Mouse (Mus musculus) liver, embryonic 13.5 days (tissue): ENCODE data around the gene Ptpn12. TPM values are rescaled to one million over a fixed set of nuclear protein-coding genes. Genes with fewer than 3 reads are reported as not detected.

Source experiments
- ATAC-seq: fragments of 200-750 bp; cut with Nextera tagmentation; 2 replicates; pipeline ENCODE4 v1.8.0; 2017; ENCODE audit warnings: low read depth, mild to moderate bottlenecking, moderate number of reproducible peaks, moderate library complexity
- DNase-seq: peaks from one replicate; pipeline ENCODE4 v3.0.0; 2022
- H3K27ac ChIP-seq: fragments of 300-500 bp; sonication (generic); 2 replicates; pipeline ENCODE4 v1.5.1; 2015; ENCODE audit warnings: moderate library complexity, mild to moderate bottlenecking, inconsistent platforms
- H3K27me3 ChIP-seq: fragments of 300-500 bp; sonication (generic); 2 replicates; pipeline ENCODE4 v1.6.1; 2015; ENCODE audit warnings: mild to moderate bottlenecking, inconsistent platforms
- H3K36me3 ChIP-seq: fragments of 300-500 bp; sonication (generic); 2 replicates; pipeline ENCODE4 v1.6.1; 2015; ENCODE audit warnings: mild to moderate bottlenecking, inconsistent platforms
- H3K4me1 ChIP-seq: fragments of 300-500 bp; sonication (generic); replicated peaks from 2 replicates; pipeline ENCODE4 v1.6.1; 2015; ENCODE audit warnings: inconsistent platforms
- H3K4me2 ChIP-seq: fragments of 300-500 bp; sonication (generic); 2 replicates; pipeline ENCODE4 v1.6.1; 2015; ENCODE audit warnings: inconsistent platforms, mild to moderate bottlenecking, moderate library complexity
- H3K4me3 ChIP-seq: fragments of 300-500 bp; sonication (generic); replicated peaks from 2 replicates; pipeline ENCODE4 v1.5.1; 2015; ENCODE audit warnings: mild to moderate bottlenecking, inconsistent platforms
- H3K9ac ChIP-seq: fragments of 300-500 bp; sonication (generic); 2 replicates; pipeline ENCODE4 v1.6.1; 2015; ENCODE audit warnings: mild to moderate bottlenecking, inconsistent platforms
- H3K9me3 ChIP-seq: fragments of 300-500 bp; sonication (generic); replicated peaks from 2 replicates; pipeline ENCODE4 v1.6.1; 2016; ENCODE audit warnings: inconsistent platforms
- WGBS: fragments of 180-500 bp; shearing (Covaris S2); methylation state at CpG from one replicate; pipeline ENCODE4 v1.1.7; 2015; ENCODE audit not compliant: insufficient replicate concordance; 5-methylcytosine and 5-hydroxymethylcytosine counted together
- polyA plus RNA-seq: library from polyadenylated mRNA; unstranded; fragments of >200 nt; fragmentation: Nextera tagmentation; extraction: Ambion mirVana; gene quantifications from 2 replicates; pipeline ENCODE4 v1.2.1, GENCODE M21; 2015

The Ptpn12 gene
- polyA plus RNA-seq, 1 experiment from 2014 or later: 11.5 TPM

DNA sequence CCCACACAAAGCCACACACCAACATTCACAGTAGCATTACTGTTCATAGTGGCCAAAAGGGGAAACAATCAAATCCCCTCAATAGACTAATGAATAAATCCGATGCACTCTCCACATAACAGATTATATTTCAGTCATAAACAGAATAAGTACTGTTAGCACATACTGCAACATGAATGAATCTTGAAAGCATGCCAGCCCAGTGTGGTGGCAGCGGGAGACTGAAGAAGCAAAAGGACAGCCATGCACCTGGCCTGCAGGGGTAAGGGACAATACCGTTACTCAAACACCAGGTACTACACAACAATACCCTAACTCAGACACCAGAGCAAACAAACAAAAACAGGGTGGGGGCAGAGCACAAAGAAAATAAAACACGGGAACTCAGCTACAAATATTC is 6.7 kb downstream of the Ptpn12 start:
- Histone ChIP-seq H3K4me2 (no peak overlapping the region), H3K9ac (no peak overlapping the region), H3K4me1 (peaks cover 87% of the 10 kb centered on the region), H3K27ac (0 out of 2 replicates have a peak overlapping the region, but pooled peaks have one; percentile 47), H3K36me3 (no peaks in the 10 kb centered on the region), H3K4me3 (no peak overlapping the region), H3K27me3 (no peaks in the 10 kb centered on the region), H3K9me3 (no peaks in the 10 kb centered on the region)
- ATAC-seq (no peak), DNase-seq (no peak)
- WGBS: 87% methylated on average over 4 of the region's 4 CpGs

DNA sequence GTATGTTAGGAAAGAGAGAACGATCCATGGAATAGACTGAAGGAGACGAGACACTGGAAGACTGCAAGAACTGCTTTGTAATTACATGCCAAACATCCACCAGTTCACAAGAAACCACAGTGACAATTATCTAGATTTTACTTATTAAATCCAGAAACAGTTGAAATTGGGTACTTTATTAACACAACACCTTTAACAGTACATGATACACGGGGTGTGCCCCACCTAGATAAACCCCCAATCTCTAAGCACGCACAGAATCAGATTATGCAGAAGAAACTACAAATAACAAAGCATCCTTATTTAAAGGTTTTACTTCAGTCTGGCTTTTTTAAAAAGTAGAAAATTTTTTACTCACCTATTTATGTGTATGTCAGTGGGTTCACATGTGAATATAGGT is 8.6 kb downstream of the Ptpn12 start:
- no peak overlapping the region for H3K9ac ChIP-seq
- H3K36me3 ChIP-seq: no peaks in the 10 kb centered on the region
- H3K4me2 ChIP-seq: peak overlapping the region; percentile 33; the same call in 1 of the 2 replicates
- WGBS: 42% methylated on average over 4 of the region's 4 CpGs
- no peaks in the 10 kb centered on the region for H3K9me3 ChIP-seq
- no peak for DNase-seq
- H3K27ac ChIP-seq: peak overlapping the region; percentile 23; the same call in 1 of the 2 replicates
- H3K4me3 ChIP-seq: no peak overlapping the region
- H3K4me1 ChIP-seq: peaks cover 89% of the 10 kb centered on the region
- no peak for ATAC-seq
- no peaks in the 10 kb centered on the region for H3K27me3 ChIP-seq

DNA sequence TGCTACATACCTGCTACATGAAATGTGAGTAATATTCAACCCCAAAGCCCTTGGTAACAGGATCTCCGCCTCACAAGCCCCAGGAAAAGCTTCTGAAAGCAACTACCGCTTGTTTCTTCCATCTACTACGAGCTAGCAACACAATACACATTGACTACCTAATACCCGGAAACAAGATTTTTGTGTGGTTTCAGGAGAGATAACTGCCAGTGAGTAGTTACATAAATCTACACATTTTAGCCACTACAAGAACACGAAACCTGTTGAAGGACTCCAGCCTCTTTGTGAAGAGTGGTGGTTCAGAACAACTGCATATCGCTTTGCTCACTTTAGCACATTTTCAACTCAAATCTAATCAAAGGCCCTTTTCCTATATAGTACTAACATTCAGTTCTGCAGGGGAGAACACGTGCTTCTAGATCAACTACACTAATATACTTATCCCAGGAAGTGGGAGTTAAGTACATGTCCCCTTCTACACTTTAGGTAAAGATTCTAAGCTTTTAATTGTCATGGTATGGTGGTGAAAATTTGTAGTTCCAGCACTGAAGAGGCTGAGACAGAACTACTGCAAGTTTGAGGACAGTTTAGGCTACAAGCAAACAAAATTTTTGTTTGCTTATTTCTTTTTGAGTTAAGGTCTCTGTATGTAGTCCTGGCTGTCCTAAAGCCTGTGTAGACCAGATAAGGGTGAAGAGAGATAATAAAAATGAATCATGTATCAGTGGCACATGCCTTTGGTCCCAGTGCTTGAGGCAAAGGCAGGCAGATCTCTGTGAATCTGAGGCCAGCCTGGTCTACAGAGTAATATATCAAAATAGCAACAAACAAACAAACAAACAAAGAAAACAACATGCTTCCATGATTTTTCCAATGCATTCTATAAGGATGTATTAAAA is 9.3 kb downstream of the Ptpn12 start:
- Histone ChIP-seq H3K27ac (peak overlapping the region; percentile 74), H3K9ac (0 out of 2 replicates have a peak overlapping the region, but pooled peaks have one; percentile 3), H3K27me3 (no peaks in the 10 kb centered on the region), H3K4me3 (no peak overlapping the region), H3K4me1 (peaks cover 85% of the 10 kb centered on the region), H3K4me2 (peak overlapping the region; percentile 33), H3K9me3 (no peaks in the 10 kb centered on the region), H3K36me3 (no peaks in the 10 kb centered on the region)
- ATAC-seq: peak; percentile 60
- 14% methylated on average over 7 of the region's 7 CpGs for WGBS
- no peak for DNase-seq

DNA sequence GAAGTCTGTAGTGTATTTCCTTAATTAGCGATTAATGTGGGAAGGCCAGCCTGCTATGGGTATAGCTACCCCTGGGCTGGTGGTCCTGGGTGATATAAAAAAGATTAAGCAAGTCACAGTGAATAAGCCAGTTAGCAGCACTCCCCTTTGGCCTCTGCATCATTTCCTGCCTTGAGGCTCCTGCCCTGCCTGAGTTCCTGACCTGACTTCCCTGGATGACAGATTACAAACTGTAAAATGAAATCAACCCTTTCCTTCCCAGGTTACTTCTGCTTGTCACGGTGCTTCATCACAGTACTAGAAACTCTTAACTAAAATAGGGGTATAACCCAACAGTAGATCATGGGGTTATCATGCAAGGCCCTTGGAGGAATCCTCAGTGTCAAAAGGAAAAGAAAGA is 10.2 kb downstream of the Ptpn12 start:
- DNase-seq: no peak
- Histone ChIP-seq H3K36me3 (no peaks in the 10 kb centered on the region), H3K27me3 (no peaks in the 10 kb centered on the region), H3K9ac (0 out of 2 replicates have a peak overlapping the region, but pooled peaks have one; percentile 3), H3K4me3 (no peak overlapping the region), H3K4me1 (peaks cover 76% of the 10 kb centered on the region), H3K4me2 (peak overlapping the region; percentile 33), H3K9me3 (no peaks in the 10 kb centered on the region), H3K27ac (peak overlapping the region; percentile 74; the same call in 1 of the 2 replicates)
- WGBS: 29% methylated on average over 2 of the region's 2 CpGs
- ATAC-seq: no peak

DNA sequence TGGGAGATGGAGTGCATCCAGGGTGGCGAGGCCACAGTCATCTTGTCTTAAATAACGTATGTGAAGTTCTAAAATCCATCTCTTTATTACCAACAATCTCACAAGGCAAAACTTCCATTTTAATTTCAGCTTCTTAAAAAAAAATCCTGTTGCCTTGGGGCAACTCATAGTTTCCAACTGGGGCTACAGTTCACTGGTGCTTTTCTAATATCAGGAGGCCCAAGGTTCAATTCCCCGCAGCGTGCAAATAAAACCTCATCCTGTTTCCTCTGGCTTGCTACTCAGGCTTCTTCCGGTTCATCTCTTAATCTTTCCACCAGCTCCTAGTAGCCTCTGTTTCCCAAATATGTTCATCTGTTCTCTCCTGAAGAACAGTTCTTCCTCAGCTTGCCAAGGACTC is 17.6 kb downstream of the Ptpn12 start:
- H3K4me1 ChIP-seq: peaks cover 46% of the 10 kb centered on the region
- DNase-seq (no peak), ATAC-seq (no peak)
- H3K9me3 ChIP-seq: no peaks in the 10 kb centered on the region
- H3K27me3 ChIP-seq: no peaks in the 10 kb centered on the region
- no peaks in the 10 kb centered on the region for H3K36me3 ChIP-seq
- H3K9ac ChIP-seq: no peak overlapping the region
- H3K4me2 ChIP-seq: no peak overlapping the region
- no peak overlapping the region for H3K27ac ChIP-seq
- no peak overlapping the region for H3K4me3 ChIP-seq
- 55% methylated on average over 5 of the region's 5 CpGs for WGBS

DNA sequence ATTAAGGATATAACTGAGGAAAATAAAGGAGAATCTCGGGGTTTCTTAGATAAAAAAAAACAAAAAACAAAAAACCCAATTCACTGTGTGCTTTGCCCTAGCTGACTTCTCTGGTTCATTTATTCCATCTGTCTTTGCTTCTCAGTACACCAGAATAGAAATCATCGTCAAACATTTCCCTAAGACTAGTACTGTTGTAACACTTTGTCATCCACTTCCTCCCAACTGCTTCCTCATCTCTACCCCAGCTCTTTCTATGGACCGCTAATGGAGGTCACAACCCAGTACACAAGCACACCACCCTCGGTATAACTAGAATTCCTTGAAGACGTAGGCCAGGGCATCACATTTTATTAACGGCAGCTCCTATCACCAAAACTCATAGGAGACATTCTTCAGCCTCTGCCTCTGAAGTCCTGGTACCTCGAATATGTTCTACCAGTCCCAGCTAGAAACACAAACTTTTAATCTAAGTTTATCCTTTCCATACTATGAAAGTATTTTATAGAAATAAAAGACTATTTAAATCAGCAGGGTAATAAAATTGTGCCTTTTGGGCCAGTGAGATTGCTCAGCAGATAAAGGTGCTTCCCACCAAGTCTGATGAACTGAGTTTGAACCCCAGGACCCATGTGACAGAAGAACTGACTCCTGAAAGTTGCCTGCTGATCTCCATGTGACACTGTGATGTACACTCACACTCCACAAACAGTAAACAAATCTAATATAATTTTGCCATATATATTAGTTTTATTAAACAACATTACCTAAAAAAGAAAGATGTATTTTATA is 19.8 kb downstream of the Ptpn12 start:
- Histone ChIP-seq H3K9ac (no peak overlapping the region), H3K27me3 (no peaks in the 10 kb centered on the region), H3K36me3 (no peaks in the 10 kb centered on the region), H3K4me3 (no peak overlapping the region), H3K4me1 (peaks cover 37% of the 10 kb centered on the region), H3K9me3 (no peaks in the 10 kb centered on the region), H3K4me2 (no peak overlapping the region), H3K27ac (no peak overlapping the region)
- DNase-seq (no peak), ATAC-seq (no peak)
- WGBS: 46% methylated on average over 7 of the region's 7 CpGs

DNA sequence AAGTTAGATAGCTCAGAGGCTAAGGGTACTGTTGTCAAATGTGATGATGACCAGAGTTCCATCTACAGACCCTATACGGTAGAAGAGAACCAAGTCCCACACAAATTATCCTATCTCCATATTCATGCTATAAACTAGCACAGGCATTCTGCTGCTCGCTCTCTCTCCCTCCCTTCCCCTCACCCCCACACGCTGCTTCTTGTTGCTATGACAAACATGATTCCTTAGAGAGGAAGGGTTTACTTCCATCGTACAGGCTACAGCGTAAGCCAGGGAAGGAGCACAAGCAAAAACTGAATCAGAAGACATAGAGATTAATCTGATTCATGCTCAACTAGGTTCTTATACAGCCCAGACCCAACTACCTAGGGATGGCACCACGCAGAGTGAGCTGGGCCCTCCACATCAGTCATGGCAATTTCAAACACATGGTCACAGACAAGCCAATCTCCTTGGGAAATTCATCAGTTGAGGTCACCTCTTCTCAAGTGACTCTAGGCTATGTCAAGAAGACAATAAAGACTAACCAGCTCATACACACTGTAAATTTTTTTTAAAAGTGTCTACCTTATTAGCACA is 21.2 kb downstream of the Ptpn12 start:
- H3K27ac ChIP-seq: no peak overlapping the region
- ATAC-seq: no peak
- H3K9me3 ChIP-seq: no peaks in the 10 kb centered on the region
- H3K4me1 ChIP-seq: peaks cover 33% of the 10 kb centered on the region
- DNase-seq: no peak
- H3K36me3 ChIP-seq: no peaks in the 10 kb centered on the region
- H3K9ac ChIP-seq: no peak overlapping the region
- 75% methylated on average over 6 of the region's 6 CpGs for WGBS
- H3K27me3 ChIP-seq: no peaks in the 10 kb centered on the region
- no peak overlapping the region for H3K4me3 ChIP-seq
- H3K4me2 ChIP-seq: no peak overlapping the region

DNA sequence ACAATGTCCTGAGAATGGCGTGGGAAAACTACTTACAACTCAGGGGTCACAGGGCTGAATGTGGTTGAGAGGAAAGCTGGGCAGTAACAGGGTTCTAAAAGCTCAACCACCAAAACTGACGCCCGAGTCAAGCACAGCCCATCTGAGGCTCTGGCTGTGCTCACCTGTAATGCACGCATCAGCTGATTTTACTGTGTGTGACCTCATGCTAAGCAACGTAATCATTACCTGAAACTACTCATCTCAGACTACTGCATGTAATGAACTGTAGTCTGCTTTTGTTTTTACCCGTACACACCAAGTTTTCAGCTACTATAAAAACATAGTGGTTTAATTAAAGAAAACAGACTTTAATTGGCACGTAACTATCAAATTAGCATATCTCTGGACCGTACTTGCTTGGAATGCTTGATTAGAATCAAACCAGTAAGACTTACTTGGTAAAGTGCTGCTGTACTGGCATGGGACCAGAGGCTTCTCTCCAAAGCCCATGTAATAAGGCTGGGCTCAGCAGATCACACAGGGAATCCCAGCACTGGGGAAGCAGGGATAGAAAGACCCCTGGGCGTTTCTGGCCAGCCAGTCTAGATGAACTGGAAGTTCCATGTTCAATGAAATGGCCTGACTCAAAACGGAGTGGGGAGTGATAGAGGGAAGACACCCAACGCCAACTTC is 22.2 kb downstream of the Ptpn12 start:
- Histone ChIP-seq H3K9me3 (no peaks in the 10 kb centered on the region), H3K36me3 (peaks cover 5% of the 10 kb centered on the region; the same call in 1 of the 2 replicates), H3K27me3 (no peaks in the 10 kb centered on the region), H3K4me2 (no peak overlapping the region), H3K4me3 (no peak overlapping the region), H3K4me1 (peaks cover 26% of the 10 kb centered on the region), H3K9ac (no peak overlapping the region), H3K27ac (no peak overlapping the region)
- WGBS: 71% methylated on average over 11 of the region's 11 CpGs
- ATAC-seq (no peak), DNase-seq (no peak)

DNA sequence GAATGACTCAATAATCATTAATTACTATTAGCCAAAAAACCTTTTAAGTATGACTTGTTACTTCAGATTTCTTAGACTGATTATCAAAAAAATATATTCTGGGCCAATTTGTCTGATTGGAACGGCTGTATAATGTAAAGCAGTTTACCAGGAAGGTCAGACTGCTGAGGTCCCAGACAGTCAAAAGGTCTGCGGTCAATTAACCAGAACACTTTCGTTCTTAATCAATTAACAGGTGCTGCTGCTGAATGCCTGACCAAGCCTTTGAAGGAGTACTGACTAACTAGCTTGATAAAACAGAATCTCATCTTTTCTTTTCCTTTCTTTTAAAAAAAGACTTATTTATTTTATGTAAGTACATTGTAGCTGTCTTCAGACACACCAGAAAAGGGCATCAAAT is 23.1 kb downstream of the Ptpn12 start:
- peaks cover 12% of the 10 kb centered on the region for H3K36me3 ChIP-seq
- H3K4me1 ChIP-seq: peaks cover 19% of the 10 kb centered on the region
- H3K9me3 ChIP-seq: no peaks in the 10 kb centered on the region
- WGBS: 74% methylated on average over 3 of the region's 3 CpGs
- DNase-seq (no peak), ATAC-seq (no peak)
- no peak overlapping the region for H3K9ac ChIP-seq
- no peak overlapping the region for H3K4me2 ChIP-seq
- no peak overlapping the region for H3K27ac ChIP-seq
- no peaks in the 10 kb centered on the region for H3K27me3 ChIP-seq
- H3K4me3 ChIP-seq: no peak overlapping the region

DNA sequence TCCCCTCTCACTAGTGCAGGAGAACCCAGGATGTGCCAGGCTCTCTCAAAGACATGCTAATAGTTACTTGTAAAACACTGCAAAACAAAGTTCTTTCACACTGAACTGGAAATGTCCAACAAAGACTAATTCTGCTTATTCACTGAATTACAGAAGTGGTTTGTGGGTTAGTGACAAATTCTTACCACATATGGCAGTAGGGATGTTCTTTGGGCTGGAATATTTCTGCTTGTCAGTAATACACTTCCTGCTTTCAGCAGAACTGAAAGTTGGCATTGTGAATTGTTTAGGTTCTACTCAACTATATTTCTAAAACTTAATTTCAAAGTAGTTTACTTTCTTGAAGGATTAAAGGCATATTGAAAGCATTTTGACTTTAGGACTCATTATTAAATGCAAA is 25.5 kb downstream of the Ptpn12 start:
- no peaks in the 10 kb centered on the region for H3K27me3 ChIP-seq

DNA sequence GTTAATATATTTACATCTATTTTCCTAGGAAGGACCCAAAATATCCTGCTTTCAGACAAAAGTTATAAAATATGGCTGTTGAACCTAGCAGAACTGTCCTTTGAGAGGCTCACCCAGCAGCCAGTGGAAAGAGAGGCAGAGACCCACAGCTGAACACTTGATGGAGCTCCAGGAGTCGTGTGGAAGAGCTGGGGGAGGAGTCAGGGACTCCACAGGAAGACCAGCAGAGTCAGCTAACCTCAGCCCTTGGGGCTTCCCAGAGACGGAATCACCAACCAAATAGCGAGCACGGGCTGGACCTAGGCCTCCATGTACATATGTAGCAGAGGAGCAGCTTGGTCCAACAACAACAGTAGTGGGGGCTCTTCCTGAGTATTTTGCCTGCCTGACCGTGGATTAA is 38.6 kb downstream of the Ptpn12 start:
- no peak overlapping the region for H3K27ac ChIP-seq
- H3K36me3 ChIP-seq: peaks cover 46% of the 10 kb centered on the region
- no peak overlapping the region for H3K4me3 ChIP-seq
- DNase-seq (no peak), ATAC-seq (0 out of 2 replicates have a peak, but pooled peaks have one; percentile 39)
- H3K9ac ChIP-seq: no peak overlapping the region
- H3K4me2 ChIP-seq: no peak overlapping the region
- WGBS: 39% methylated on average over 5 of the region's 5 CpGs
- no peaks in the 10 kb centered on the region; the same call in 1 of the 2 replicates for H3K4me1 ChIP-seq
- H3K27me3 ChIP-seq: no peaks in the 10 kb centered on the region
- H3K9me3 ChIP-seq: no peaks in the 10 kb centered on the region

More for the DNA sequence above, 25.5 kb downstream of the Ptpn12 start:
- H3K4me1 ChIP-seq: peaks cover 13% of the 10 kb centered on the region
- peaks cover 17% of the 10 kb centered on the region for H3K36me3 ChIP-seq
- no peaks in the 10 kb centered on the region for H3K9me3 ChIP-seq
- H3K27ac ChIP-seq: no peak overlapping the region; the same call in none of the 2 replicates
- DNase-seq (no peak), ATAC-seq (no peak)
- H3K4me2 ChIP-seq: no peak overlapping the region
- H3K9ac ChIP-seq: no peak overlapping the region
- no peak overlapping the region for H3K4me3 ChIP-seq
